Mouse (Mus musculus) testis, adult 2 months (tissue): ENCODE measurements around the gene Mmadhc.

ENCODE experiments used
- CTCF ChIP-seq: fragments of 200-500 bp; IDR thresholded peaks from 2 replicates; pipeline ENCODE4 v1.5.1; 2012; ENCODE audit warnings: low read depth, mild to moderate bottlenecking, inconsistent platforms, low read length, moderate library complexity; ENCODE audit not compliant: control insufficient read depth, insufficient read depth, insufficient replicate concordance
- POLR2A ChIP-seq: fragments of 200-500 bp; IDR thresholded peaks from 2 replicates; pipeline ENCODE4 v1.6.1; 2012; ENCODE audit warnings: low read depth, mild to moderate bottlenecking, inconsistent platforms, low read length, moderate library complexity; ENCODE audit not compliant: control insufficient read depth

- TF ChIP-seq POLR2A (no peak), CTCF (no peak)
These were observed 19.9 kb downstream of the Mmadhc start for GRCm38 (mm10) chr2:50276715-50277114.
